Mouse (Mus musculus): ENCODE results near the gene Ttc4. TPM values are rescaled to one million over a fixed set of nuclear protein-coding genes. Genes with fewer than 3 reads are reported as not detected.
A peak's percentile ranks its signal among the peaks of the same experiment; 100 is the strongest.

Ttc4 gene
- 10 to 100 TPM; 49.3 to 49.9 TPM for polyA plus RNA-seq (2017; shearing (Covaris generic))

DNA sequence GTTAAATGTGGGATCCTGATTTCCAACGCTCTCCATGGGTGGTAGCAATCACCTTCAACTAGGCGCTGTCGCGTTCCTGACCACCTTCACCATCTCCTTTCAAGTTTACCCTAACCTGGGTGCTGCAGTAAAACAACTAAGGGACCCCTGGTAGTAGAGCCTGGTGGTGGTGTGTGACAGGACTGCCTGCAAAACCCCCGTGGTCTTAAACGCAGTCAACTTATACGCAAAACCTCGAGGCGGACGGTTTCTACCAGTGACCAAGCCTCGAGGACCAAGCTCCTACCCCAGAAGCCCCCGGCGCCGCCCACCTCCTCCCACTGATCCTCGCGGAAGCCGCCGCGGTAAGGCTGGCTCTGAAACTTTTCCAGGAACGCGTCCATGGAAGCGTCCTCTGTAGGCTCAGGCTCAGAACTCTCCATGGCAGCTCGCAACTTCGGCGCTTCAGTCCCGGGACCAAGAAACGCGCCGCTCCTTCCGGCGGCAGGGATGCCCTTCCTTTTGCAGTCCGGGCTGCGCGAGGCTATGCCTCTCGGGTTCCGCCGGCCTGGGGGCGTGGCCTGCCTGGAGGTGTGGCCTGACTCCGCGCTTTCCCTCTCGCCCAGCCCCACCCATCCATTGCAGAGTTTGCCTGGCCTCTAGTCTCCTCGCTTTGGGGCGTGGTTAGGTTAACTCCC, at the start of gene Ttc4:
Ttc4 (minus strand) TSS at position 503 of the 677 bp plus-strand sequence.
- peak; percentile 98 for ATAC-seq

- ATAC-seq = no peak
These were observed 41.9 kb upstream of the Ttc4 start for GRCm38 (mm10) chr4:106720631-106721030.

GRCm38 (mm10) chr4:106713622-106714021, 34.9 kb upstream of the Ttc4 start:
- no peak for ATAC-seq

- ATAC-seq = no peak
These were observed 29.7 kb upstream of the Ttc4 start for GRCm38 (mm10) chr4:106708408-106708807.

DNA sequence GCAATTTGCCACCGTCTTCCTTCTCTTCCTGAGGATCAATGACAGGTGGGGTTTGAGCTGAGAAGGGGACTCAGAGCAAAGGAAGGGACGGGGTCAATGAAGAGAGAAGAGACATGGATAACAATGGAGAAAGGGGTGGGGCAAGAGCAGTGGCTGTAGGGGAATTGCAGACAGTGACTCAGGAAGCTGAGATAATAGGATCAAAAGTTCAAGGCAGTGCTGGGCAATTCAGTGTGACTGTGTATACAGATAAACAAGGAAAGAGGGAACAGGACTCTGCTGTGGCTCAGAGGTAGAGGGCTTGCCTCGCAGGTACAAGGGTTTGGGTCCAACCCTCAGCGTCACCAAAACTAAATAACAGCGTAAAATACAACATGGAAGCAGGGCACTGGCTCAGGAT, 29.2 kb upstream of the Ttc4 start:
- no peak for ATAC-seq

- no peak for ATAC-seq
These were observed 26.4 kb upstream of the Ttc4 start for GRCm38 (mm10) chr4:106705096-106705665.

- no peak for ATAC-seq
These were observed 25.7 kb upstream of the Ttc4 start for GRCm38 (mm10) chr4:106704416-106704815.

GRCm38 (mm10) chr4:106703956-106704355, 25.2 kb upstream of the Ttc4 start:
- ATAC-seq = no peak

- no peak for ATAC-seq
These were observed 22.1 kb upstream of the Ttc4 start for GRCm38 (mm10) chr4:106700798-106701197.

- no peak for ATAC-seq
These were observed 21.2 kb upstream of the Ttc4 start for GRCm38 (mm10) chr4:106699989-106700388.

DNA sequence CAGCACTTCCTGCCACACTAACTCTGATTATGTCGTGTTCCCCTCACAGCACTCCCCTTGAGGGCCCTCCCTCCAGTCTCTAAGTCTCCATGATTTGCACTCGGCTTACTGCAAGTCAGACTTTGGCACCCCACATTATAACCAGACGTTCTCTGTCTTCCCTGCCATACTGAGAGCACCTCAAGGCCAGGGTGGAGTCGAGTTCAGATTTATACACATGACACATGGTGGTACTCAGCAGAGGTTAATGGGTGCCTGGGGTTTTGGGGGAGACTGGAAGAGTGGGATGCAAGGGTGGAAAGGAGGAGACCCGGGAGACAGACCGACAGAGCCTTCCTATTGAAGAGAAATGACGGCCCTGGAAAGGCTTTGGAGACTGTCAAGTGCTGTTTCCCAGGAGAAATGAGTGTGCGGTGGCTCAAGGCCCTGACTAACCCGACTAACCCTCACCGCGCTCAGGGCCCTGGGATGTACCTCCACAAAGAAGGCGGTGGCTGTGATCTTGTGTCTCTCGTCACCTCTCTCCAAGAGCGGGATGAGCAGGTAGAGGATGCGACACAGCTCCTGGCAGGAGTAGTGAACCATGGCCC, 15.2 kb upstream of the Ttc4 start:
- ATAC-seq = no peak

- ATAC-seq = no peak
These were observed 10.0 kb upstream of the Ttc4 start for GRCm38 (mm10) chr4:106688636-106689296.

GRCm38 (mm10) chr4:106680955-106681354, 2.2 kb upstream of the Ttc4 start:
- no peak for ATAC-seq

DNA sequence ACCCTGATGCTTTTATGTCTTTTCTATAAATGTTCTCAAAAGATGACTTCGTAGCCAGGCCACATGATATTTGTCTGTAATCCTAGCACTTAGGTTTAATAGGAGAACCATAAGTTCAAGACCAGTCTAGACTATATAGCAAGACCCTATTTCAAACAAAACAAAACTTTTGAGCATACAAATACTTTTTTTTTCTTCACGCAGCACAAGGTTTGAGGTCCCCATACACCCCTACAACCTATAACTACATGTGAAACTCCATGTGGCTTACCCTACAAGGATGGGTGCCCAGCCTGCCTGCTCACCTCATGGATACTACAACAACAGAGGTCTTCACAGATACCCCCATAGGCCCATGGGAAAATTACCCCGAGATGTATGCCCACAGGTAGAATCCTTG, 408 bp upstream of the Ttc4 start:
- ATAC-seq = no peak

- no peak for ATAC-seq
These were observed 2.0 kb downstream of the Ttc4 start for GRCm38 (mm10) chr4:106676749-106677148.

DNA sequence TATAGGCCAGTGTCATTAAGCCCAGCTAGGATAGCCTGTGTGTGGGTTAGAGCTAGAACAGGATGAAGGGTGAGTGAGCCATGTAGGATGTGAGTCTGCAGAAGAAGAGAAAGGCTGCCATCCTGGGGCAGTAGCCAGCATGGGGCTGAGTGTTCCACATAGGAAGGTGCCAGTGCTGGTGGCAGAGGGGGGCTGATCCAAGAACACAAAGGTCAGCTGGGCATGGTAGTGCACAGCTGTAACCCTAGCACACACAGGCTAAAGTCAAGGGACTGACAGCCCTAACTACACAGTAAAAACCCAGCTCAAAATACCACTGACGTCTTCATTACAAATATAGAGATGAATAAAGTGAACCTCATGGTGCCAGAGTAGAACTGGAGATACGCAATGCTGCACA, 12.2 kb downstream of the Ttc4 start:
- ATAC-seq = no peak

GRCm38 (mm10) chr4:106665673-106666072, 13.1 kb downstream of the Ttc4 start:
- ATAC-seq = no peak

GRCm38 (mm10) chr4:106665269-106665668, 13.5 kb downstream of the Ttc4 start:
- ATAC-seq = no peak

GRCm38 (mm10) chr4:106664697-106665096, 14.0 kb downstream of the Ttc4 start:
- ATAC-seq = no peak

GRCm38 (mm10) chr4:106663956-106664470, 14.7 kb downstream of the Ttc4 start:
- ATAC-seq = no peak

- no peak for ATAC-seq
These were observed 23.1 kb downstream of the Ttc4 start for GRCm38 (mm10) chr4:106655681-106656080.

GRCm38 (mm10) chr4:106653051-106653450, 25.7 kb downstream of the Ttc4 start:
- ATAC-seq = no peak

- no peak for ATAC-seq
These were observed 26.2 kb downstream of the Ttc4 start for GRCm38 (mm10) chr4:106652546-106652945.

All from activated CD4-positive, CD25-positive, alpha-beta regulatory T cell, adult 4 months (primary cell).